Mouse (Mus musculus) C2C12 (cell line): ENCODE measurements around the gene Atf5.

Source experiments
- CEBPB ChIP-seq: IDR thresholded peaks from one replicate; pipeline ENCODE4 v1.6.1; 2011; ENCODE audit warnings: low read depth, mild to moderate bottlenecking, control low read depth, moderate library complexity
- CTCF ChIP-seq: IDR thresholded peaks from one replicate; pipeline ENCODE4 v1.5.1; 2011; ENCODE audit not compliant: control insufficient read depth, insufficient read depth, insufficient read length
- FOSL1 ChIP-seq: IDR thresholded peaks from one replicate; pipeline ENCODE4 v1.8.0; 2011; ENCODE audit warnings: mild to moderate bottlenecking, low read length; ENCODE audit not compliant: poor library complexity, insufficient read depth, severe bottlenecking
- MAX ChIP-seq: IDR thresholded peaks from one replicate; pipeline ENCODE4 v1.6.1; 2011; ENCODE audit warnings: mild to moderate bottlenecking, control low read depth
- MYOG ChIP-seq: IDR thresholded peaks from one replicate; pipeline ENCODE4 v1.6.1; 2011; ENCODE audit not compliant: control insufficient read depth, insufficient read length; ENCODE audit errors: extremely low read depth
- USF1 ChIP-seq: IDR thresholded peaks from one replicate; pipeline ENCODE4 v1.6.1; 2011; ENCODE audit warnings: low read depth, mild to moderate bottlenecking, control low read depth, moderate library complexity

DNA sequence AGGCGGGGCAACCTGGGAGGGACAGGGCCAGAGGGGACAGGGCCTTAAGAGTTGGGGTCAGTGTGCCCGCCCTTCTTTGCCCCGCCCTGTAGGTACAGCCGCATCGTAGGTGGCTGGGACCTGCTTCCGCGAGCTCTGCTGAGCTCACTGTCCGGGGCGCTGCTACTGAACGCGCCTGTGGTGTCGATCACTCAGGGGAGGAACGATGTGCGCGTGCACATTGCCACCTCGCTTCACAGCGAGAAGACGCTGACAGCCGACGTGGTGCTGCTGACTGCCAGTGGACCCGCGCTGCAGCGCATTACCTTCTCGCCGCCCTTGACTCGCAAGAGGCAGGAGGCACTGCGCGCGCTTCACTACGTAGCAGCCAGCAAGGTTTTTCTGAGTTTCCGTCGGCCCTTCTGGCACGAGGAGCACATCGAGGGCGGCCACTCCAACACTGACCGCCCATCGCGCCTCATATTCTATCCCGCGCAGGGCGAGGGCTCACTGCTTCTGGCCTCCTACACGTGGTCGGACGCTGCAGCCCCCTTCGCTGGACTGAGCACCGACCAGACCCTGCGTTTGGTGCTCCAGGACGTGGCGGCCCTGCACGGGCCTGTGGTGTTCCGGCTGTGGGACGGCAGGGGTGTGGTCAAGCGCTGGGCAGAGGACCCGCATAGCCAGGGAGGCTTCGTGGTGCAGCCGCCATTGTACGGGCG is 23.2 kb upstream of the Atf5 start:
- TF ChIP-seq CTCF, result no peak
- no peak for TF ChIP-seq MAX
- TF ChIP-seq CEBPB, result no peak
- TF ChIP-seq USF1, result no peak
- TF ChIP-seq MYOG, result no peak
- no peak for TF ChIP-seq FOSL1
